Mouse (Mus musculus) embryonic facial prominence, embryonic 11.5 days (tissue): ENCODE measurements around the gene Cacng8. TPM values are rescaled to one million over a fixed set of nuclear protein-coding genes. Genes with fewer than 3 reads are reported as not detected.
"Not testable (repeated sequence)": the region's sequence is repeated elsewhere in the genome, so short reads cannot be mapped to it uniquely, and the experiment has no call there.

Source experiments
- ATAC-seq: fragments of 200-750 bp; cut with Nextera tagmentation; replicated peaks from 2 replicates; pipeline ENCODE4 v1.8.0; 2017; ENCODE audit warnings: low read depth; ENCODE audit not compliant: insufficient number of reproducible peaks, low FRiP score, low TSS enrichment
- DNase-seq: peaks from one replicate; pipeline ENCODE4 v3.0.0-alpha.2; 2015; ENCODE audit warnings: low spot score
- H3K27ac ChIP-seq: fragments of 300-500 bp; sonication (generic); replicated peaks from 2 replicates; pipeline ENCODE4 v1.5.1; 2014; ENCODE audit warnings: mild to moderate bottlenecking, low read depth, low read length, control low read depth
- H3K27me3 ChIP-seq: fragments of 300-500 bp; sonication (generic); 2 replicates; pipeline ENCODE4 v1.6.1; 2014; ENCODE audit warnings: mild to moderate bottlenecking, low read length, moderate library complexity, mixed read lengths; ENCODE audit not compliant: control insufficient read depth, insufficient read depth
- H3K36me3 ChIP-seq: fragments of 300-500 bp; sonication (generic); replicated peaks from 2 replicates; pipeline ENCODE4 v1.6.1; 2014; ENCODE audit warnings: low read depth, mild to moderate bottlenecking, low read length, moderate library complexity, mixed read lengths; ENCODE audit not compliant: control insufficient read depth, insufficient read depth
- H3K4me1 ChIP-seq: fragments of 300-500 bp; sonication (generic); 2 replicates; pipeline ENCODE4 v1.6.1; 2014; ENCODE audit warnings: low read length, mixed read lengths; ENCODE audit not compliant: control insufficient read depth, insufficient read depth
- H3K4me2 ChIP-seq: fragments of 300-500 bp; sonication (generic); 2 replicates; pipeline ENCODE4 v1.6.1; 2014; ENCODE audit warnings: low read depth, mild to moderate bottlenecking, control low read depth, low read length, moderate library complexity
- H3K4me3 ChIP-seq: fragments of 300-500 bp; sonication (generic); 2 replicates; pipeline ENCODE4 v1.5.1; 2014; ENCODE audit warnings: low read depth, low read length, control low read depth
- H3K9ac ChIP-seq: fragments of 300-500 bp; sonication (generic); replicated peaks from 2 replicates; pipeline ENCODE4 v1.6.1; 2014; ENCODE audit warnings: mild to moderate bottlenecking, control low read depth, low read length
- H3K9me3 ChIP-seq: fragments of 300-500 bp; sonication (generic); replicated peaks from 2 replicates; pipeline ENCODE4 v1.6.1; 2016; ENCODE audit warnings: mild to moderate bottlenecking, low read length, inconsistent platforms, mixed read lengths; ENCODE audit not compliant: control insufficient read depth
- WGBS: fragments of 180-500 bp; shearing (Covaris S2); extraction: QIAGEN DNeasy Blood & Tissue Kit; methylation state at CpG from one replicate; pipeline ENCODE4 v1.1.7; 2014; 5-methylcytosine and 5-hydroxymethylcytosine counted together
- polyA plus RNA-seq: library from polyadenylated mRNA; unstranded; fragments of >200 nt; fragmentation: Nextera tagmentation; extraction: Ambion mirVana; gene quantifications from 2 replicates; pipeline ENCODE4 v1.2.1, GENCODE M21; 2014

Cacng8 gene
- polyA plus RNA-seq, 1 experiment from 2014 or later, result 4.7 TPM

GRCm38 (mm10) chr7:3389444-3390412 is 755 bp upstream of the Cacng8 start:
- Histone ChIP-seq H3K27me3 (no peaks in the 10 kb centered on the region), H3K27ac (0 out of 2 replicates have a peak overlapping the region, but pooled peaks have one; percentile 4), H3K9me3 (no peaks in the 10 kb centered on the region), H3K9ac (peak overlapping the region; percentile 43), H3K36me3 (peaks cover 8% of the 10 kb centered on the region; the same call in 1 of the 2 replicates), H3K4me2 (peak overlapping the region; percentile 70), H3K4me1 (no peaks in the 10 kb centered on the region; the same call in 1 of the 2 replicates), H3K4me3 (peak overlapping the region; percentile 37)
- no peak for ATAC-seq
- peak; percentile 79 for DNase-seq
- WGBS, result under 1% methylated on average over 16 of the region's 17 CpGs

- Histone ChIP-seq H3K27me3 (no peaks in the 10 kb centered on the region), H3K36me3 (peaks cover 8% of the 10 kb centered on the region; the same call in 1 of the 2 replicates), H3K4me2 (peak overlapping the region; percentile 70), H3K9me3 (no peaks in the 10 kb centered on the region), H3K4me3 (peak overlapping the region; percentile 37), H3K9ac (peak overlapping the region; percentile 54; the same call in 1 of the 2 replicates), H3K27ac (no peak overlapping the region), H3K4me1 (no peaks in the 10 kb centered on the region; the same call in 1 of the 2 replicates)
- ATAC-seq (no peak), DNase-seq (no peak)
- 3% methylated on average over 12 of the region's 12 CpGs for WGBS
These were observed 583 bp downstream of the Cacng8 start for GRCm38 (mm10) chr7:3391081-3391451.

DNA sequence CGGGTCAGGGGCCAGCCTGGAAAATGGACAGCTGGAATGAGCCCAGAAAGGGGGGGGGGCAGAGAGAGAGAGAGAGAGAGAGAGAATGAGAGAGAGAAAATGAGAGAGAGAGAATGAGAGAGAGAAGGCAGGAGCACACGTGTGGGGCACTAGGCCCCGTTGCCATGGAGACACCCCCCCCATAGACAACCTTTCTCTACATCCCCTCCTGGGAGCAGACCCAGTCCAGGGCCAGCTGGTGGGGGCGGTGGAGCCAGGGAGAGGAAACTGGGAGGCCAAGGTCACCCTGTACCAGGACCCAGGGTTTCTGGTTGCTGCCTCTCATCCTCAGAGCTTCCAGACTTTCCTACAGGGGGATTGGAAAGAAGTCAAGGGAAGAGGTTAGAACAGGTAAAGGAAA is 1.3 kb downstream of the Cacng8 start:
- no peaks in the 10 kb centered on the region for H3K9me3 ChIP-seq
- no peak overlapping the region for H3K9ac ChIP-seq
- no peak overlapping the region for H3K27ac ChIP-seq
- peaks cover 8% of the 10 kb centered on the region; the same call in 1 of the 2 replicates for H3K36me3 ChIP-seq
- 11% methylated on average over 4 of the region's 4 CpGs for WGBS
- no peak overlapping the region; the same call in 1 of the 2 replicates for H3K4me3 ChIP-seq
- peak overlapping the region; percentile 70; the same call in 1 of the 2 replicates for H3K4me2 ChIP-seq
- H3K4me1 ChIP-seq, result no peaks in the 10 kb centered on the region
- ATAC-seq, result no peak
- H3K27me3 ChIP-seq, result no peaks in the 10 kb centered on the region
- peak; percentile 58 for DNase-seq

GRCm38 (mm10) chr7:3397355-3397754 is 6.9 kb downstream of the Cacng8 start:
- no peak overlapping the region for H3K9ac ChIP-seq
- H3K4me3 ChIP-seq, result no peak overlapping the region
- no peaks in the 10 kb centered on the region for H3K27me3 ChIP-seq
- ATAC-seq, result no peak
- H3K4me2 ChIP-seq, result no peak overlapping the region
- DNase-seq, result no peak
- no peaks in the 10 kb centered on the region for H3K4me1 ChIP-seq
- H3K9me3 ChIP-seq, result no peaks in the 10 kb centered on the region
- WGBS, result 71% methylated on average over 10 of the region's 10 CpGs
- no peak overlapping the region for H3K27ac ChIP-seq
- peaks cover 8% of the 10 kb centered on the region; the same call in 1 of the 2 replicates for H3K36me3 ChIP-seq

GRCm38 (mm10) chr7:3397797-3398196 is 7.3 kb downstream of the Cacng8 start:
- Histone ChIP-seq H3K36me3 (peaks cover 8% of the 10 kb centered on the region; the same call in 1 of the 2 replicates), H3K9me3 (no peaks in the 10 kb centered on the region), H3K27ac (no peak overlapping the region), H3K9ac (no peak overlapping the region), H3K4me1 (no peaks in the 10 kb centered on the region), H3K4me3 (no peak overlapping the region), H3K4me2 (no peak overlapping the region), H3K27me3 (no peaks in the 10 kb centered on the region)
- 37% methylated on average over 7 of the region's 7 CpGs for WGBS
- ATAC-seq, result 0 out of 2 replicates have a peak, but pooled peaks have one; percentile 34
- DNase-seq, result peak; percentile 29

GRCm38 (mm10) chr7:3398363-3398762 is 7.9 kb downstream of the Cacng8 start:
- ATAC-seq, H3K9ac ChIP-seq, H3K4me2 ChIP-seq, H3K4me1 ChIP-seq, H3K4me3 ChIP-seq, H3K9me3 ChIP-seq, H3K36me3 ChIP-seq, H3K27me3 ChIP-seq, DNase-seq, H3K27ac ChIP-seq: not testable (repeated sequence)
- WGBS, result 86% methylated on average over 8 of the region's 8 CpGs

DNA sequence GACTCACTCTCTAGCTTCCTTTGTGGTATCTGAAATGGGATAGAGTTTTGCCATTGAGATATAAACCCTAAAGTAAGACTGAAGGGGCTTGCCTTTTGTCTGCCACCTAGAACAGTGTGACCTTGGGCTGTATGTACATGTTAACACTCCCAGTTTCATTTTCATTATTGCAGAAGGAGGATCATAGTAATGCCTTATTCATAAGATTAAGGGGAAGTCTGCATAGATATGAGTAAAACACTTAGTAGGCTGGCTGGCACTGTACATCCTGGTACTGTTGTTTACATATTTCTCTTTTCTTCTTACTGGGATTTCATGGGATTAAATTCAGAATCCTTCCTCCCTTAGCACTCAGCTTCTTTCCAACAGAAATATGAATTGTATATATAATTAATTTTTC is 9.5 kb downstream of the Cacng8 start:
- Histone ChIP-seq H3K27ac (no peak overlapping the region), H3K27me3 (no peaks in the 10 kb centered on the region), H3K9ac (no peak overlapping the region), H3K9me3 (no peaks in the 10 kb centered on the region), H3K4me2 (no peak overlapping the region), H3K36me3 (no peaks in the 10 kb centered on the region), H3K4me1 (no peaks in the 10 kb centered on the region), H3K4me3 (no peak overlapping the region)
- DNase-seq, result no peak
- ATAC-seq, result no peak
